Mouse (Mus musculus) kidney, embryonic 14.5 days (tissue): ENCODE data around the gene Ticam1. TPM values are rescaled to one million over a fixed set of nuclear protein-coding genes. Genes with fewer than 3 reads are reported as not detected.
A peak's percentile ranks its signal among the peaks of the same experiment; 100 is the strongest.

Experiments used
- ATAC-seq: fragments of 200-750 bp; cut with Nextera tagmentation; 2 replicates; pipeline ENCODE4 v1.8.0; 2017; ENCODE audit warnings: moderate number of reproducible peaks, mild to moderate bottlenecking, moderate TSS enrichment, moderate library complexity; ENCODE audit not compliant: low FRiP score, low TSS enrichment
- H3K27ac ChIP-seq: fragments of 300-500 bp; sonication (generic); 2 replicates; pipeline ENCODE4 v1.5.1; 2014; ENCODE audit warnings: low read depth, mild to moderate bottlenecking, low read length, moderate library complexity, mixed read lengths
- H3K27me3 ChIP-seq: fragments of 300-500 bp; sonication (generic); 2 replicates; pipeline ENCODE4 v1.6.1; 2014; ENCODE audit warnings: mild to moderate bottlenecking, low read length; ENCODE audit not compliant: control insufficient read depth, insufficient read depth
- H3K36me3 ChIP-seq: fragments of 300-500 bp; sonication (generic); 2 replicates; pipeline ENCODE4 v1.6.1; 2014; ENCODE audit warnings: low read length, mixed read lengths; ENCODE audit not compliant: control insufficient read depth, insufficient read depth
- H3K4me1 ChIP-seq: fragments of 300-500 bp; sonication (generic); 2 replicates; pipeline ENCODE4 v1.6.1; 2014; ENCODE audit warnings: low read length, mixed read lengths; ENCODE audit not compliant: control insufficient read depth, insufficient read depth
- H3K4me2 ChIP-seq: fragments of 300-500 bp; sonication (generic); replicated peaks from 2 replicates; pipeline ENCODE4 v1.6.1; 2014; ENCODE audit warnings: low read depth, mild to moderate bottlenecking, low read length
- H3K4me3 ChIP-seq: fragments of 300-500 bp; sonication (generic); 2 replicates; pipeline ENCODE4 v1.5.1; 2014; ENCODE audit warnings: mild to moderate bottlenecking, low read length
- H3K9ac ChIP-seq: fragments of 300-500 bp; sonication (generic); 2 replicates; pipeline ENCODE4 v1.6.1; 2014; ENCODE audit warnings: low read depth, mild to moderate bottlenecking, low read length, moderate library complexity
- H3K9me3 ChIP-seq: fragments of 300-500 bp; sonication (generic); 2 replicates; pipeline ENCODE4 v1.6.1; 2016; ENCODE audit warnings: low read length; ENCODE audit not compliant: control insufficient read depth
- whole genome bisulfite sequencing: fragments of 180-500 bp; shearing (Covaris S2); extraction: QIAGEN DNeasy Blood & Tissue Kit; methylation state at CpG from one replicate; pipeline ENCODE4 v1.1.7; 2014; 5-methylcytosine and 5-hydroxymethylcytosine counted together
- microRNA counts: library from miRNA; unstranded; fragments of <30 nt; microRNA quantifications from one replicate; lab custom pipeline; 2017
- microRNA-seq: library from miRNA; unstranded; fragments of <30 nt; microRNA quantifications from one replicate; pipeline ENCODE4, GENCODE M21; 2016
- polyA plus RNA-seq: library from polyadenylated mRNA; unstranded; fragments of >200 nt; fragmentation: Nextera tagmentation; extraction: Ambion mirVana; gene quantifications from 2 replicates; pipeline ENCODE4 v1.2.1, GENCODE M21; 2014

The Ticam1 gene
- polyA plus RNA-seq, 1 experiment from 2014 or later = 7.2 TPM

GRCm38 (mm10) chr17:56224916-56225315, 51.7 kb downstream of the Ticam1 start:
- Histone ChIP-seq H3K27ac (no peak overlapping the region), H3K36me3 (no peaks in the 10 kb centered on the region), H3K27me3 (no peaks in the 10 kb centered on the region), H3K9ac (no peak overlapping the region), H3K4me3 (no peak overlapping the region), H3K4me1 (no peaks in the 10 kb centered on the region), H3K4me2 (no peak overlapping the region), H3K9me3 (no peaks in the 10 kb centered on the region)
- no peak for ATAC-seq
- 36% methylated on average over 1 of the region's 1 CpGs for WGBS

DNA sequence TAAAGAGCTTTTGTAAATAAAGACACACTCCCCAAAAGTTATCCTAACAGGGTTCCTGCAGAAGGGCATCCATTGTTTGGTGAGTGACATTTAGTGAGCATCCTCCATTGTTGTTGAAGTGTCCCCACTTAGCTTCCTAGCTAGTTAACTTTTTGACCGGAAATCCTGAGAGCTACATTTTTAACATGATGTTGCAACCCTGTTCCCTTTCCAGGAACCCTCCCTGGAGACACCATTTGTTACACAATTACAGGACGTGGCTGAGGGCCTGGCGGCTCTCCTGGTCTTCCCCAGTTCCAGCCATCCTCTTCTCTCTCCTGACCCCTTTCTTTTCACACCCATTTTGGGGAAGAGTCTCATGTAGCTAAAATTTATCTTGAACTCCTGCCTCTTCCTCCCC, 56.8 kb downstream of the Ticam1 start:
- peak overlapping the region; percentile 72; the same call in 1 of the 2 replicates for H3K4me3 ChIP-seq
- H3K4me2 ChIP-seq = no peak overlapping the region
- no peak for ATAC-seq
- H3K27ac ChIP-seq = no peak overlapping the region
- no peak overlapping the region for H3K9ac ChIP-seq
- H3K36me3 ChIP-seq = no peaks in the 10 kb centered on the region; the same call in 1 of the 2 replicates
- no peaks in the 10 kb centered on the region for H3K9me3 ChIP-seq
- 63% methylated on average over 3 of the region's 3 CpGs for WGBS
- H3K4me1 ChIP-seq = peaks cover 10% of the 10 kb centered on the region
- H3K27me3 ChIP-seq = no peaks in the 10 kb centered on the region

MicroRNA genes within 50 kb of the gene (microRNA counts, 519-probe panel; counts per million panel counts)
- microRNA mmu-miR-7b (lab: Ali Mortazavi, UCI) = not detected

Small RNAs within 50 kb of the gene (microRNA-seq; reads per million reads assigned to microRNA genes)
- 2.7 reads per million, percentile 10 among the genes with 10 or more reads in this experiment for gene Mir7b

Other genes with a start within 250 kb of the Ticam1 start
- gene Sh3gl1, start 240.2 kb downstream of the Ticam1 start, polyA plus RNA-seq = 145 and 155 TPM in 2 replicates
- 14.1 and 25.4 TPM in 2 replicates for gene Chaf1a, start 236.3 kb downstream of the Ticam1 start, polyA plus RNA-seq
- gene Ubxn6, start 201.8 kb downstream of the Ticam1 start, polyA plus RNA-seq = 34.4 and 42.8 TPM in 2 replicates
- 85.1 and 118 TPM in 2 replicates for gene Hdgfl2, start 197.2 kb downstream of the Ticam1 start, polyA plus RNA-seq
- 0.08 and 0.17 TPM in 2 replicates for gene Plin4, start 167.0 kb downstream of the Ticam1 start, polyA plus RNA-seq
- 1.1 and 1.3 TPM in 2 replicates for gene Plin5, start 159.2 kb downstream of the Ticam1 start, polyA plus RNA-seq
- gene Lrg1, start 154.8 kb downstream of the Ticam1 start, polyA plus RNA-seq = not detected in 2 replicates
- 1.4 TPM in 2 replicates for gene Sema6b, start 136.4 kb downstream of the Ticam1 start, polyA plus RNA-seq
- gene Tnfaip8l1, start 114.3 kb downstream of the Ticam1 start, polyA plus RNA-seq = 11.4 and 11.8 TPM in 2 replicates
- gene Mydgf, start 92.9 kb downstream of the Ticam1 start, polyA plus RNA-seq = 80.5 and 89.2 TPM in 2 replicates
- 31.5 and 40.3 TPM in 2 replicates for gene Dpp9, start 57.9 kb downstream of the Ticam1 start, polyA plus RNA-seq
- gene Fem1a, start 20.0 kb downstream of the Ticam1 start, polyA plus RNA-seq = 10.5 and 14.3 TPM in 2 replicates
- 65.2 and 68.7 TPM in 2 replicates for gene Plin3, start 16.1 kb upstream of the Ticam1 start, polyA plus RNA-seq
- gene Arrdc5, start 23.5 kb upstream of the Ticam1 start, polyA plus RNA-seq = not detected in 2 replicates
- 104 and 143 TPM in 2 replicates for gene Uhrf1, start 26.5 kb upstream of the Ticam1 start, polyA plus RNA-seq
- gene Kdm4b, start 49.3 kb upstream of the Ticam1 start, polyA plus RNA-seq = 22.9 and 33.3 TPM in 2 replicates
- gene Ptprs, start 199.7 kb upstream of the Ticam1 start, polyA plus RNA-seq = 115 and 122 TPM in 2 replicates
- gene Znrf4, start 235.6 kb upstream of the Ticam1 start, polyA plus RNA-seq = not detected in 2 replicates